Mouse (Mus musculus): Measurements from ENCODE around the gene Car5a.

DNA sequence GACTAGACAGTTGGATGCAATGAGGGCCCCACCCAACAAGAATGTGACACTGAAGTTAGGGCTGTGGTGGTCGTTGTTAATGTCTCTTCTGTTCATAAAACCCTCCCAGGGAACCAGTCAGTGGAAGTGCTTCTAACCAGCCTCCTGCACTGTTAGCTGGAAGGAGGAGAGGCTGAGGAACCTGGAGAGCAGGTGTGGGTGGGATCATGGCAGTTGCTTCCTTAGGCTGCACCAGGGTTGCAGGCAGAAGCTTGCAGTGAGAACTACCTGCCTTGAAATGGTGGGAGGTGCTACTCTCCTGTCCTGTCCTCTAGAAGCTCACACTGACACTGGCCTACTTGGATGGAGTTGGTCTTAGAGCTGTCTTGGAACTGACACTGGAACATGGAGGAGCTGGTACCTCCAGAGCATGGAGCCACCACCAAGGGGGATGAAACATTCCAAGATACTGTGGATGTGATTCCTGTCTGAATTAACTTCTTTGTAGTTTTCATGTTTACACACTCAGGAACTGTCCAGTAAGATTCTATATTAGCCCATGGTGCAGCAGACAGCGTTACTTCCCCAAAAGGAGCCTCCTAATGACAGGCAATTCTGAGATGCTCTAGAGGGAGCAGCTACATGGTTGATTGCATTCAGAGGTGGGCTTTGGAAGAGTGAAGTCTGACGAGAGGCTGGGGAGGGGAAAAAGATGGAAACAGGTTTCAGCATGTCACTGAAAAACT is 9.3 kb upstream of the Car5a start:
- TF ChIP-seq CTCF (IDR thresholded peaks at IDR 0.05; ENCODE audit: control insufficient read depth, insufficient read depth, insufficient read length), result no peak
- TF ChIP-seq MYOG (IDR thresholded peaks at IDR 0.05; ENCODE audit: control insufficient read depth, extremely low read depth, insufficient read length), result no peak
- no peak for TF ChIP-seq FOSL1 (IDR thresholded peaks at IDR 0.05; ENCODE audit: insufficient read depth, low read length, poor library complexity, severe bottlenecking)
- no peak for TF ChIP-seq USF1 (IDR thresholded peaks at IDR 0.05; ENCODE audit: low read depth)
